10 mouse cellular contexts compared by ENCODE assay signal in genomic region chr11:88155998-88156397, GRCm38 (mm10). TPM values are rescaled to one million over a fixed set of nuclear protein-coding genes. Genes with fewer than 3 reads are reported as not detected.
DNase-seq lines count a peak whose midpoint lies in the region; ATAC-seq lines count a peak whose summit lies in the region.
"Had no signal": no experiment of that assay in that cellular context is flagged by ENCODE, and none has a peak within 500 bp of the region (broad histone marks: within the 10 kb centered on the region; RNA-seq: fewer than 3 reads in every experiment).

No protein-coding gene starts in this region.

- WGBS in heart, embryonic 10.5 days = 51% methylated on average over 8 of the region's 8 CpGs
- 64% methylated on average over 8 of the region's 8 CpGs for WGBS in hindbrain, embryonic 14.5 days
- 52% methylated on average over 8 of the region's 8 CpGs for WGBS in limb, embryonic 15.5 days

- no peak overlapping the region for H3K4me3 ChIP-seq in heart, embryonic 10.5 days
- H3K4me3 ChIP-seq in hindbrain, embryonic 14.5 days (replicated peaks; ENCODE audit: low read length) = no peak overlapping the region
- H3K4me3 ChIP-seq in limb, embryonic 15.5 days = no peak overlapping the region

- no peaks in the 10 kb centered on the region for H3K27me3 ChIP-seq in heart, embryonic 10.5 days (ENCODE audit: insufficient read depth, poor library complexity, severe bottlenecking)
- H3K27me3 ChIP-seq in hindbrain, embryonic 14.5 days (ENCODE audit: control insufficient read depth, insufficient read depth, low read length) = no peaks in the 10 kb centered on the region
- H3K27me3 ChIP-seq in limb, embryonic 15.5 days = no peaks in the 10 kb centered on the region

- peaks cover 89% of the 10 kb centered on the region for H3K4me1 ChIP-seq in heart, embryonic 10.5 days
- H3K4me1 ChIP-seq in hindbrain, embryonic 14.5 days (replicated peaks; ENCODE audit: control insufficient read depth, insufficient read depth, low read length) = peaks cover 55% of the 10 kb centered on the region
- peaks cover 87% of the 10 kb centered on the region for H3K4me1 ChIP-seq in limb, embryonic 15.5 days

- DNase-seq in heart, embryonic 10.5 days (ENCODE audit: low spot score) = no peak
- DNase-seq in heart, postnatal 4 days = no peak
- DNase-seq in 3134 (ENCODE audit: extremely low read depth, insufficient read length, low spot score) = peak; percentile 35
- DNase-seq in hindbrain, embryonic 14.5 days (ENCODE audit: low spot score) = no peak
- DNase-seq in natural killer cell, adult 2 months (ENCODE audit: low spot score in 2 of 2) = no peak
- DNase-seq in cerebellum, adult 9-11 months = no peak
- DNase-seq in thymus, postnatal 4 days = no peak

- H3K4me2 ChIP-seq in hindbrain, embryonic 14.5 days (replicated peaks) = no peak overlapping the region
- no peak overlapping the region for H3K4me2 ChIP-seq in limb, embryonic 15.5 days

- no peak for ATAC-seq in hindbrain, embryonic 14.5 days (ENCODE audit: low FRiP score)
- no peak for ATAC-seq in limb, embryonic 15.5 days (ENCODE audit: insufficient number of reproducible peaks, low FRiP score, low TSS enrichment, low read depth)
- ATAC-seq: activated CD4-positive, CD25-positive, alpha-beta regulatory T cell, adult 4 months had no signal

- 0 out of 2 replicates have a peak overlapping the region, but pooled peaks have one; percentile 1 for H3K9ac ChIP-seq in hindbrain, embryonic 14.5 days
- no peak overlapping the region for H3K9ac ChIP-seq in limb, embryonic 15.5 days

- no peaks in the 10 kb centered on the region for H3K36me3 ChIP-seq in heart, embryonic 10.5 days
- no peaks in the 10 kb centered on the region for H3K36me3 ChIP-seq in hindbrain, embryonic 14.5 days (replicated peaks; ENCODE audit: control insufficient read depth, insufficient read depth)
- H3K36me3 ChIP-seq in limb, embryonic 15.5 days = no peaks in the 10 kb centered on the region; the same call in 1 of the 2 replicates

- H3K27ac ChIP-seq in heart, embryonic 10.5 days = peak overlapping the region; percentile 80
- peak overlapping the region; percentile 48; the same call in 1 of the 2 replicates for H3K27ac ChIP-seq in hindbrain, embryonic 14.5 days
- H3K27ac ChIP-seq in limb, embryonic 15.5 days = peak overlapping the region; percentile 14; the same call in 1 of the 2 replicates
- H3K27ac ChIP-seq: macrophage had no signal

- H3K9me3 ChIP-seq in heart, embryonic 10.5 days = no peaks in the 10 kb centered on the region
- H3K9me3 ChIP-seq in hindbrain, embryonic 14.5 days (ENCODE audit: control insufficient read depth, low read length) = no peaks in the 10 kb centered on the region
- H3K9me3 ChIP-seq in limb, embryonic 15.5 days = no peaks in the 10 kb centered on the region

RNA-seq across cellular contexts. Expression of gene Mrps23, which starts 48.2 kb away (rescaled TPM):
- 74.6 and 82.3 TPM in 2 replicates for polyA plus RNA-seq in heart, embryonic 10.5 days (2016; fragmentation: Nextera tagmentation; extraction: Ambion mirVana)
- total RNA-seq in heart, postnatal 4 days (2021) = 100 to 1,000 TPM; 204 to 207 TPM
- polyA plus RNA-seq in hindbrain, embryonic 14.5 days (2014; fragmentation: Nextera tagmentation; extraction: Ambion mirVana) = 67.8 and 68.7 TPM in 2 replicates
- 52.4 and 53.0 TPM in 2 replicates for polyA plus RNA-seq in limb, embryonic 15.5 days (2015; fragmentation: Nextera tagmentation; extraction: Ambion mirVana)

RNA-seq across cellular contexts. Expression of gene Cuedc1, which starts 58.1 kb away (rescaled TPM):
- 15.1 and 17.9 TPM in 2 replicates for polyA plus RNA-seq in heart, embryonic 10.5 days (2016; fragmentation: Nextera tagmentation; extraction: Ambion mirVana)
- total RNA-seq in heart, postnatal 4 days (2021) = 10 to 100 TPM; 39.5 to 40.0 TPM
- polyA plus RNA-seq in hindbrain, embryonic 14.5 days (2014; fragmentation: Nextera tagmentation; extraction: Ambion mirVana) = 32.4 and 37.8 TPM in 2 replicates
- 28.1 and 32.1 TPM in 2 replicates for polyA plus RNA-seq in limb, embryonic 15.5 days (2015; fragmentation: Nextera tagmentation; extraction: Ambion mirVana)

Comparison
In these comparisons a context has a peak if more than half of its experiments do, and no peak if none do; other contexts are left out.
1. H3K27ac ChIP-seq: peak in every context shown above with its lines; median percentile 80 in heart, embryonic 10.5 days; 48 in hindbrain, embryonic 14.5 days; 14 in limb, embryonic 15.5 days.